Mouse (Mus musculus): ENCODE results near the gene Gldn.

Gldn gene

DNA sequence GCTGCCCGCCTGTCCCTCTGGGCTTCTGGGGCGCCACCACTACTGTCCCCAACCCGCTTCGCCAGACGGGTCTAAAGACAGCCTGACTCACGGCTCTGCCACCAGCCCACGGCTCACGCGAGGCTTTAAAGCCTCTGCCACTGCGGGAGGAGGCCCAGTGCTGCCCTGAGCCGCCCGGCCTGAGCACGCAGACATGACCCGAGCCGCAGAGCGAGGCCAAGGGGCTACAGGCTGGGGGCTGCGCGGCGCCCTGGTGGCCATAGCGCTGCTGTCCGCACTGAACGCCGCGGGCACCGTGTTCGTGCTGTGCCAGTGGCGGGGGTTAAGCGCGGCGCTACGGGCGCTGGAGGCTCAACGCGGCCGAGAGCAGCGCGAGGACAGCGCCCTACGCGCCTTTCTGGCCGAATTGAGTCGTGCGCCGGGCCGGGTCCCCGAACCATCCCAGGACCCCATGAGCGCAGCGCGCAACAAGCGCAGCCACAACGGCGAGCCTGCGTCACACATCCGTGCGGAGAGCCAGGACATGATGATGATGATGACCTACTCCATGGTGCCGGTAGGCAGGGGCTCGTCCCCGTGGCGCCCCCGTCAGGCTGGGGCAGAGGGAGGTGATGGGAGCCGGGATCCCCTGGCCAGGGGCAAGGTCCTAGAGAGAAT, at the start of gene Gldn:
Gldn (plus strand) TSS at position 156 of the 657 bp plus-strand sequence.
- DNase-seq (ENCODE audit: low read depth), result no peak

DNA sequence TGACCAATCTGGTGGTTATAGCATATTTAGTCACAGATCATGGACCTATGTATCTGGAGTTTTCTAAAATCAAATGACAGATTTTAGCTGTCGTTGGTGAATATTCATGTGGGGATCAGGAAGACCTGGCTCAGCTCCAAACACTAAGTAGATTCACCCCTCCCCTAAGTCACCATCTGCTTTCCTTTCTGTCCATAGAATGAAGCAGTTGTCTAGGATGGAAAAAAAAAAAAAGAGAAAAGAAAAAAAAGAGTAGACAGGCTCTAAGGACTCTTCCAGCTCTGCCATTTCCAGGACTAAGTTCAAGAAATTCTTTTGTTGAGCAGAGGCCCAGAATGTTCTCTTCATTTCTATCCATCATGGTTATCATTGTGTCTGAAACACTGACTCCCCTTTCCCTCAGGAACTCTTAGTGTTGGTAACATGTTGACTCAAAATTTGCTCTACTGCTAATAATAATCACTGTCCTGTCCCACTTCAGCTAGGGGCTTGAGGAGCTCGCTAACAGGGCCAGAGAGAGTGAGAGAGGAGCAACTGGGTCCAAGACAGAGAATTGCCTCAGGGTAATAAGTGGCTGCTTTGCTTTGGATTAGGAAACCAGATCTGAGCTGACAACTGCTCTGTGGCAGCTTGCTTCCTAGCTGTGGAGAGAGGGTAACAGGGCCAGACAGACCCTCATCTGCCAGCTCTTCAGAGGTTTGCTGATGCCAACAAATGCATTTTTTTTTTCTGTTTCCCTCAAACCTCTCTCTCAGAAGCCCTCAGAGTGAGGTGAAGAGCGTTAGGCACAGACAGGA, 41.2 kb upstream of the Gldn start:
- DNase-seq (ENCODE audit: low read depth), result no peak

DNA sequence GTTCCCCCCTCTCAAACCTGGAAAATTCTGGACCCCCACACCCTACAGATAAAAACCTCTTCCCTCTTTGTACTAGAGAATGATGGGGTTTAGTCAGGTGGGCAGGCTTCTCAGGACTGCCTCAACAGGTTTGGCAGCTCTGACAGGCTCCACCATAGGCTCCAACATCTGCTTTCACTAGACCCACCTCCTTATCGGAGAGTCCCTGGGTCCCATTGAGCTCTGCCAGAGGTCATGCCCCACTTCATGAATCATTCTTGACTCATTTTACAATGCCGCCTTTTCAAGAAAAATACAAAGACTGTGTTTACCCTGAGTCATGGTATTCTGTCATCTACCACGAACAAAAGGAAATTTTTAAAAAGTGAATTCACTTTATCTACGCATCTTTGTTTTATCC, 21.5 kb upstream of the Gldn start:
- peak; percentile 34 for DNase-seq (ENCODE audit: low read depth)

DNA sequence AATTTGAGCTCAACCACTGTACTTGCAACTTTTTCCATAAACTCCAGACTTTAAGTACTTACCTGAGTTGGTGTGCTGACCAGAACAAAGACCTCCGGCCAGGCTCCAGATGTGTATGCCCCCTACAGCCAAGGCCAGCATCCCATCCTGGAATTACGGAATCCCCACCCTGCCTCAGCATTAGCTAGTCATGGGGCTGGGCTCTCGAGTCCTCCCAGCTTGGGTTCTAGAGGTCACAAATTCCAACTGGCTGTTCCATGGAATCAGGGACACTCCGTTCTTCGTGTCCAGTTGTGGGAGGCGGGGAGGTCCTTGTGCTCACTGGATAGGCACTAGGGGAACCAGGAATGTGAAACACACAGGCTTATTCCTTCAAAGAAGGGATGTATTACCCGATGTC, 18.3 kb upstream of the Gldn start, which contains the start of gene Cyp19a1:
Cyp19a1 (minus strand) TSS at position 101 of the 400 bp plus-strand sequence.
- no peak for DNase-seq (ENCODE audit: low read depth)

DNA sequence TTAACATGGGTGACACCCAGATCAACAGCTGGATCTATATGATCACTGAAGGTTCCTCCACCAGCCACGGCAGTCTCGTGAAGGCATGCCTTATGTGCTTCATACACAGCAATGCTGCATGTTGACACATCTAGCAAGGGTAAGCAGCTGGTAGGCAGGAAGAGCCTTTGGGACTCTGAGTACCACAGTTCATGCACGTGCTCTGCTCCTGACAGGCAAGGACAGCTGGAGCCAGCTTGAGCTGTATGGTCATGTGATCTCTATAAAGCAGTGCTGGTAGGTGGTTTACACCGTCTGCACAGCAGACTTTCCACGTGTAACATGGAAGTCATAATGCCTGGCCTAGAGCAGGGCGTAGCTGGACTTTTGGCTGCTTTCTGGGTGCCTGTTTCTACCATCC, 16.3 kb upstream of the Gldn start:
- no peak for DNase-seq (ENCODE audit: low read depth)

DNA sequence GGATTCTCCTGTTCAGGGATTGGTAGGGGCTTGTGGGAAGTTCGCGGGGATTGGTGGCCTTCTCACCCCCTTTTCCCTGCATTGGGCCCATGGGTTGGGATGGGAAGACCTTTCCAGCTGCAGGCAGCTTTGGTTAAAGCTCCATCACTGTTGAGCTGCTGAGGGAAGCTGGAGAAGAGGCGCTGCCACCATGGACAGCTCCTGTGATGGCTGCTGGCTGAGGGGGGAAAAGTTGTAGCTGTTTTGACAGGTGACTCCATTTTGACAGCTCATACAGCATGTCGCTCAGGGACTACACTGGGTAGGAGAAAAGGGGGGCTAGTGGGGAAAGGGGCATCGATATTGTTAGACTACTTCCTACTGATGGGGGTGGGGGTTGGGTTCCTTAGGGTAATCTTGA, 15.4 kb upstream of the Gldn start:
- peak; percentile 48 for DNase-seq (ENCODE audit: low read depth)

DNA sequence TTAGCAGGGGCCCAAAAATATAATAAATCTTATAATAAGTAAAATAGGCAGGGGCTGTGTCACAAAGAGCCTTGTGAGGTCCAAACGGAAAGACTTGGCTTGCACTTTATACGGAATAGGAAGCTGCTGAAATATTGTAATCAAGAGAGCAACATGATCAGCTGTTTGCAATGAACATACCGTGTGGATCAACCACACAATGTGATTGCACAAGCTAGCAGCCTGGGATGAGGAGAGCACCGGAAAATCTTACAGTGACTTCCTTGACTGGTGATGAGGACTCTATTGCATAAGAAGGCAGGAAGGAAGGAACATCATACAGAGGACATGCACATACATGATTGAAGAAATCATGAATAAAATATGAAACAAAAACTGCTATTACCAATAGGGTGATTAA, 11.0 kb upstream of the Gldn start:
- DNase-seq (ENCODE audit: low read depth), result no peak

DNA sequence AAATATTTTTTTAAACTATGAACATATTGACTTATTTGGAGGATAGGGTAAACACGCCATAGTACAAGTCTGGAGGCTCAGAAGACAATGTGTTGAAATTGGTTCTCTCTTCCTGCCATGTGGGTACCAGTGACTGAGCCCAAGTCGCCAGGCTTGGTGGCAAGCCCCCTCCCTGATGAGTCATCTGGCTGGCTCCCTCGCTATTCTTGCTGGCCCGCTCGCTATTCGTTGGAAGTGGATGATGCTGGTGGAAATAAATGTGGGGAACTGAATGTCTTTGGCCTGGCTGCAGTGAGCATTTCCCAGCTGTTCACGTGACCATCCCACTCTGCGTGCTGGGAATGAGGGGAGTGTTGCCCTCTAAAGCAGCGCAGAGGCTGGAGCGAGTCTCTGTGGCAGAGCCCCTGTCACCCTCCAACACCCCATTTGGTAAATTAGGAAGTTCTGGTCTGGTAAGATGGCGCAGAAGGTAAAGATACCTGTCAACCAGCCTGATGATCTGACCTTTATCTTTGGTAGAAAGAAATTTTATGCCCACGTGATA, 7.2 kb upstream of the Gldn start:
- no peak for DNase-seq (ENCODE audit: low read depth)

DNA sequence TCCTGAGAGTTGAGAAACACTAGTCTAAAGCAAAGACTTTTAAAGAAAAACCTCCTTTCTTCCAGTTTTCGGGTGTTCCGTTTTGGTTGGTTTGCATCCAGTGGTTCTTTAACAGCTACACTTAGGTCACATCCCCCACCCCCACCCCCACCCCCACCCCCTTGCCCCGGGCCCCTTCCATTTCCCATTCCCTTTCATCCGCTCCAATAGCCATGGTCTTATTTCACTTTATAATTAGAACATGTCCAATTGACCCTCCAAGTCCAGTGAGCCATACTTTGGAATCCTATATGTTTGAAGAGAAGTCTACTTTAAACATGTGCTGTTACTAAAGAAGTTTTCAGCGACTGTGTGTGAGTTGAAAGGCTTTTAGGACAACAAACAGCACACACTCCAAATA, 1.5 kb downstream of the Gldn start:
- DNase-seq (ENCODE audit: low read depth), result no peak

DNA sequence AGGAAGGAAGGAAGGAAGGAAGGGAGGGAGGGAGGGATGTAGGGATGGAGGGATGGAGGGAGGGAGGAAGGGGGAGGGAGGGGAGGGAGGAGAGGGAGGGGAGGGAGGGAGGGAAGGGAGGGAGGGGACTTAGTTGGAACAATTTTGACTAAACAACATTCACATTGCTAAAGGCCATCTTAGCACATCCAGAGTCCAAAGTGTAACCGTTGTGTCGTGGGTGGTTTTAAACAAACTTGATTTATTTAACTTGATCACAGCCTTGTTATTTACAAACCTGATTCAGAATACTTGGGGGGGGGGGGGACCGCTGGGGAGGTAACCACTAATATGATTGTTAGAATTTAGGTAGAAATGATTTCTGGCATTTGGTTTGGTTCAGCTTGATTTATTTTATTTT, 13.1 kb downstream of the Gldn start:
- DNase-seq (ENCODE audit: low read depth), result no peak

DNA sequence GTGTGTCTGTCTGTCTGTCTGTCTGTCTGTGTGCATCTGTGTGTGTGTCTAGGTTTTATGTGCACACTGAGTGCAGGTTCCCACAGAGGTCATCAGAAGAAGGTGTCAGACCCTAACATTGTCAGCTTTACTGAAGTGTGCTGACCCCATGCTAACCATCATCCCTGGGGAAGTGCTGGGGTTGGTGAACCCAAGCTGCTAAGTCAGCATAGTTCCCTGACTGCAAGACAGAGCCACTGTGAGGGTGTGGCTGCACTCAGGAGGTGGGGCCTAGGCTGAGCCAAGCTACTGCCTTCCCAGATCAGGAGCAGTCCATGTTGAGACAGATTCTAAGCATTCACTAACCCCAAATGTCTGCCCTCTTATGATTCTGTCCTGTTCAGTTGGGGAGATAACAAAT, 13.5 kb downstream of the Gldn start:
- no peak for DNase-seq (ENCODE audit: low read depth)

DNA sequence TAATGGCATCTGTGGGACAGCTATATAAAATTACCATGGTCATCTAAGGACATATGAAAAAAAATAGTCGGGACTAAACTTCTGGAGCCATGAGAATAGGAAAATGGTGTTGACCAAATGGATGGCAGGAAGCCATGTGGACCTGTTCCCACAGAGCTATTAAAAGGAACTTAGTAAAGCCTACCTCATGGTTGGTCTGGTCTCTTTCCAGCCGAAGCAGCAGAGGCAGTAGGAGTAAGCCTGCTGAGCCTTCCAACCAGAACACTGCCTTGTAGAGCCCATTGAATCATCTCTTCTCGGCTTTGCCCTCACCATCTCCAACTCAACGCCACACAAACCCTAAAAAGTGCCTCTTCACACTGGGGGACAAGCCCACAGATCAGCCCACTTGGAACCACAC, 15.0 kb downstream of the Gldn start:
- peak; percentile 6 for DNase-seq (ENCODE audit: low read depth)

DNA sequence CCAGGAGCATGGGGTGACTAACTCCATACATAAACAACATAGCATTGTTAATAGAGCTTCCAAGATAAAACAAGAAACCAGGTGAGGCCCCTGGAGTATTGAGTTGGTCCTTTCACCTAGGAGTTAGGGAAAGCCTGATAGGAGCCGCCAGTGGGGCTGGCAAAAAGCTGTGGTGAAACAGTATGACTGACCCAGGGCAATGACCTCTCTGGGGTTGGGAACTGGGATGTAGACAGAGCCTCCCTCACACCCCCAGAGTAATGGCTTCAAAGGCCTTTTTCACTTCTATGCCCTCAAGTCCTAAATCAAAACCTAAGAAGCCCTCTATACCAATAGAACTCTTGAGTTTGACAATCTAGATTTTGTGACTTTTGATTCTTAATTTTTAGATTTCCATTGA, 21.9 kb downstream of the Gldn start:
- DNase-seq (ENCODE audit: low read depth), result no peak

DNA sequence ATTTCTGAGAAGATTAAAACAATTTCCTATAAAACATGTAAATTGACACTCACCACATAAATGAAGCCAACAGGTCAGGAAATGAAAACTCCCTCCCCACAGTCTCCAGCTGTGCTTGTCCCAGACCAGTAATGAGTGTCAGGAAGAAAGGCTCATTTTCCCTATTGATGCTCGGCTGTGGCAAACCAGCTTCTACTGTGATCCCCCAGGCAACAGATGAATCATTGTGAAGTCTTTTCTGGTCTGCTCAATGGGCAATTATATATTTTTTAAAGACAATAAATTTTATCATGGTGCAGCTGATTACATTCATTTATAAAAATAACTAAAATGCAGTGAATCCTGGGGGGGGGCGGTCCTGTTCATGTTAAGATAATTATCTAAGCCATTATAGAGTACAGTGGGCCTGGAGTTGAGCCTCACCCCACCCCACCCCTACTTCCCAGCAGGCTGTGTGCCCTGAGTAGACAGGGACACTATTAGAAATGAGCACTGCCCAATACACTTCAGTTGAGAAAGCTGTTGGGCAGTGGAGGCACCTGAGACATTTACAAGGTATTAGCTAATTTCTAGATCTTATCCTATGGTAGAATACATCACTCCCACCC, 22.6 kb downstream of the Gldn start:
- DNase-seq (ENCODE audit: low read depth), result no peak

DNA sequence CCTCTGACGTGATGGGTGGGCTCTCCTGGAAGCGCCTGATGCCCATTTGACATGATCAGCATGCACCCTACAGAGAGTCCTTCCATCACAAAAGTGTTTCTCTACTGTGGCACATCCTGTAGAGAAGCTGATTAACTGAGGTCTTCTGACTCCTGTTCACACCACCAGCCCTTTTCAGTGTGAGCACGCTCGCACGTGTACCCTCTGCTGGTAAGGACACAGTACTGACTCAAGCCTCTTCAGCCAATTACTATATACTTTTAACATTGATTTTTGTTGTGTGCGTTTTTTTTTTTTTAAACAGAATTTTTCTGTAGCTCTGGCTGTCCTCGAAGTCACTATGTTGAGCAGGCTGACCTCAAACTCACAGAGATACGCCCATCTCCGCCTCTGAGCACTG, 30.1 kb downstream of the Gldn start:
- DNase-seq (ENCODE audit: low read depth), result peak; percentile 2

DNA sequence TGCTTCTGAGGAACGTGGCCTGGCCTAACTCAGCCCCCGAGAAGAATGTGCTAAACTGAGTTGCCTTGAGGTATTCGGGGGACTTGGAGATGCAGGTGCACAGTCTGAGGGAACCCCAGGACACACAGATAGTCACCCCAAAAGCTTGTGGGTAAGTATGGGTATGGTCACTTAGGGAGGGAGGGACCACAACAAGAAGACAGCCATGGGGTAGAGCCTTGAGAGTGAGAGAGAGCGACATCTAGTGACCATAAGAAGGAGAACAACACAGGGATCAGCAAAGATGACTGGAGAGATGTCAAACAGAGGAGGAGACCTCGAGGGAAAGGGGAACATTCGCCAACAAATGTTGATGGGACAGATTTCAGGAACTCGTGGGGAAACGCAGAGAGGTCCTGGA, 37.2 kb downstream of the Gldn start:
- DNase-seq (ENCODE audit: low read depth), result peak; percentile 25

DNA sequence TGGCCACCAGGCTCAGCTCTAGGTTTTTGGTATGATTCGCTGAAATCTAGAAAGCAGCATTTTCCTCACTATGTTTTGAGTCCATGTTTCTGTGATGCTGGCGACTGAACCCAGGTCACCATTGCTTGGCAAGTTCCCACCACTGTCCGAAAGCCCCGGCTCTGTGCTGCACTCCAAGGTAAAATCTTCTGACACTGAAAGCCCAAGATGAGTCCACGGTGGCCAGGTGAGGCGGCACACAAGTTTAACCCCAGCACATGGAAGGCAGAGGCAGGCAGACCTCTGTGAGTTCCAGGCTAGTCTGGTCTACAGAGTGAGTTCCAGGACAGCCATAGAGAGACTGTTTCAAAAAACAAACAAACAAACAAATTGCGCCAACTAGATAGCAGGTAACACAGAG, 42.9 kb downstream of the Gldn start:
- DNase-seq (ENCODE audit: low read depth), result no peak

DNA sequence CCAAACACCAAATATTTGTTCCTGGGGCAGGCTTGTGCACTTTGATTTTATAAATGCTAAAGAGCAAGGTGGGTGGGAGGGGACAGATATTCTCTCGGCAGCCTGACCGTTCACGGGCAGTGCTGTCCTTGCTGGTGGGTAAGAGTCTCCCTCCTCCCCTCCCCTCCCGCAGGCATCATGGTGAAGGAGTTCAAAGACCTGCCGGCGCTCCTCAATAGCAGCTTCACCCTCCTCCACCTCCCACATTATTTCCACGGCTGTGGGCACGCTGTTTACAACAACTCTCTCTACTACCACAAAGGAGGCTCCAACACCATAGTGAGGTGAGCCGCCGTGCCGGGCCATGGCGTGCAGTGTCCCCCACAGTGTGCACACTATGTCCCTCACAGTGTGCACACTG, 49.3 kb downstream of the Gldn start:
- DNase-seq (ENCODE audit: low read depth), result no peak

DNA sequence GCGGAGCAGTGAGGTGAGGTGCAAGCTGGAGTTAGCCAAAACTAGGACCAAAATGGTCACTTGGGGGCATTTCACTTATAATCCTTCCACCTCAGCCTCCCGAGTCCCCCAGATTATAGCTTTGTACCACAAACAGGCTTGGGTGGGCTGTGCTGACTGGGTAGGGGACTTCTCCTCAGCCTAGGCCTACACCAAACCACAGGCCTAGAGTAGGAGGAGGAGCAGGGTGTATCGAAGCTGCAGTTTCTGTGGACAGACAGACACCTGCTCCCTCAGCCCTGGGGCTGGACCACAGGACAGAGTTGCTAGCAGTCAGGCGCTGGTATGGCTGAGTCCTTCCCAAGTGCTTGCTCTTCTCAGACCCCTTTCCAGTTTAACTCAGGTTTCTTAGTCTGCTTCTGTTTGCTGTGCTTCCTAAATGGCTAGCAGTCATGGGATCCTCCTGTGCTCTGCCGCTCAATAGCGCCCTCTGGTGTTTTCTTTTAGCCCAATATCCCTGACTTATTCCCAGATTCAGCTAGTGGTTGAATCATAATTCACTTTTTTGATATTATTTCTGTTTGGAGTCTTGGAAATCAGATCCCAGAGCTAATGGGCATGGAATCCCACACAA, 50.4 kb downstream of the Gldn start:
- peak; percentile 81 for DNase-seq (ENCODE audit: low read depth)

DNA sequence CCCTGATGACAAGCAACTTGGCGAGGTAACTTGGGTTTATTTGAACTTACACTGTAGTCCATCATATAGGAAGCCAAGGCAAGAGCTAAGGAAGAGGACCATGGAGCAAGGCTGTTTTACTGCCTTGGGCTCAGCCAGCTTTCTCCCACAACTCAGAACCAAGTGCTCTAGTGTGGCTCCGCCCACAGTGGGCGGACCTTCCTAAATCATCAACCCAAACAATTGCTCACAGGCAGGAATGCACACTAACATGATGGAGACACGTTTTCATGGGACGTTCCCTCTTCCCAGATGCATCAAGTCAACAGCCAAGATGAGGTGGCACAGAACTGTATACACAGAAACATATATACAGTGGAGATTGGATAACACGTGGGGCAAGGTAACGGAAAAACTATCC, 55.7 kb downstream of the Gldn start:
- DNase-seq (ENCODE audit: low read depth), result no peak

DNA sequence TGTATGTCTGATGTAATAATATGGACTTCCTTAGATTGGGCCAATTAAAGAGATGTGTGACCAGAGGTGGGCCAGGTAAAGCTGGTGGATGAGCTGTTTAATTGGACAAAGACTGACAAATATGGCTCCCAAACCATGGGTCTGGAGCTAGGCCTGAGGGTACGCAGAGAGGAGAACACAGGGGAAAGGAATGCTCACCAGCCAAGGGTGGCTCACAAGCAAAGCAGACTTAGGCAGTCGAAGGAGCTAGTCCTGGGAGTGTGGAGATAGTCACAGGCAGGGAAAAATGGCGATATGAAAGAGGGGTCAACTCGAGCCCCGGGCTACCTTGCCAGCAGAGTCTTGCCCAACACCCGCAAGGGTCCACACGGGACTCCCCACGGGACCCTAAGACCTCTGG, 70.5 kb downstream of the Gldn start:
- no peak for DNase-seq (ENCODE audit: low read depth)

Measured in NIH3T3 (cell line).